Mouse (Mus musculus) embryo, embryonic 10.5 days (tissue): ENCODE data around the gene Sdk1.
A peak's percentile ranks its signal among the peaks of the same experiment; 100 is the strongest.

Source experiments
- DNase-seq: peaks from one replicate; pipeline ENCODE4 v3.0.0-alpha.2; 2015; ENCODE audit warnings: low spot score

Sdk1 gene

DNA sequence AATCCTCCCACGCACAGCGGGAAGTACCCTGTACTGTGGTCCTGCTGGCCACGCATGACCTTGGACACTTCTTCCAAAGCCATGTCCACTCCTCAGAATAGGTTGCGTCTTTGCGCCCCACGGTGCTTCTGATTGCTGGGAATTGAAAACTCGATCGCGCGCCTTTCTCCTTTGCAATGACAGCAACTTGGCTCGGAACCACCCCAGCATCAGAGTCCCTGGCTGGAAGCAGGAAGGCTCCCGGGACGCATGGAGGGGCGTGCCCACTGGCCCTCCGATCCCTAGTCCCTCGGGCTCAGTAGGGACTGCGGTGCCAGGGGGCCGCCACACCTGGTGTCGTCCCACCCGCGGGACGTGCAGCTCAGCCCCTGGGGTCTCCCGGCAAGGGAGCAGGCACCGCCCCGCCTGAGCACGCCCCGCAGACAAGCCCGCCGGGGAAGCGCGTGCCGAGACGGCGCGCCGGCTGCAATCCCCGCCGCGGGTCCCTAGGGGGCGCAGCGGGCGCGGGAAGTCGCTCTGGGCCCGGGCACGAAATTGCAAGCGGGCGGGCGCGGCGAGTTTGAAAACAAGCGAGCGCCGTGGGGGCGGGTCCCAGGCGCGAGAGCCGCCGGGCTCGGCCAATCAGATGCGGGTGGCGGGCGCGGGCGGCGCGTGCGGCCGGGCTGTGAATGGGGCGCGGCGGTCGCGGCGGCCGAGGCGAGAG lies at the start of gene Sdk1:
TSS of gene Sdk1 (plus strand) at position 650 of the 703 bp plus-strand sequence.
- DNase-seq, result peak; percentile 97

DNA sequence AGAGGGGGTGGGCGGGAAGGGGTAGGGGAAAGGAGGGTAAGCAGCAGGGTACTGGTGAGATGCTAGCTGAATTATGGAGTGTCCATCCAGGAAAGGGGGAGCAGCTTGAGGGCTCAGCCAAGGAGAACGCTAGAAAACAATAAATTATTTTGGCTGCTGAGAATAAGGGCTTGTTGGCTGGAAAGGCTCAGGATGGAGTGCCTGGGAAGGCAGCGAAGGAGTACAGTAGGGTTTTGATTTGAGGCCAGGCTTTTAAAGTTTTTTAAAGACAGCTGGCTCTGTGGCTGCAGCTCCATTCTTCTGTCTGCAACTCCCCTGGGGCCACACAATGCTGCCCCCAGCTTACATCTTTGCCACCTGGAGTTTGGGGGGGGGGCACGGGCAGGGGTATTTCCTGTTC lies 44.0 kb upstream of the Sdk1 start:
- peak; percentile 4 for DNase-seq

GRCm38 (mm10) chr5:141202276-141203065 lies 38.8 kb upstream of the Sdk1 start:
- peak; percentile 15 for DNase-seq

DNA sequence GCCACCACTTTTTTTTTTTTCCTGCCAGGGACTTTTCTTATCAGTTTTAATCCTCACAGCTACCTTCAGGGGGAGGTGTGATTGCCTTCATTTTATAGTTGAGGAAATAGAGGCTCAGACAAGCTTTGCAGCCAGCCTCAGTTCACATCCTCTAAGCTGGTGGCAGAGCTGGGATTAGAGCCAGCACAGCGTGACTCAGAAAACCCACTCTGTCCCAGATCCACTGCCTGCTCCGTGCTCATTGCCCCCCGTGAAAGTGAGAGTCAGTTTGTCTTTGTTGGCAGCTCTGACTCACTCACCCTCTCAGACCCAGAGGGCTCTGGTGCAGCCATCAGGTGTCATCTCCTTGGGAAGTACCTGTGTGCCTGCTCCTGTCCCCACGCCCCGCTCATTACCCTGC lies 34.2 kb upstream of the Sdk1 start:
- no peak for DNase-seq

DNA sequence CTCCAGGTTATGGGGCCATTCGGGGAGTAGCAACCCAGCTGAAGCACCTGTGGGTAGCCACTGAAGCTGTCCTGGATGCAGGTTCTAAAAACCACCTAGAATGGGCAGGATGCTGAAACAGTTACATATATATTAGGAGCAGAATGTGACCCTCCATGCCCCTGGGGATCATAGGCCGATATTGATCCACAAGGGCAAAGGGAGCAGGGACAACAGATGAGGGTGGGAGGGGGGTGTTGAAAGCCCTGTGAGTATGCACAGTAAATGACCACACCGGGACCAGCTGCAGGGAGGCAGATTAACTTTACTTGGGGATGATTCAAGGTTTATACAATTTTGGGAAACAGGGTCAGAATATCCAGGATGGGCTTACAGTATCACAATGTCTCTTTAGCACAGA lies 16.0 kb upstream of the Sdk1 start:
- DNase-seq, result no peak

DNA sequence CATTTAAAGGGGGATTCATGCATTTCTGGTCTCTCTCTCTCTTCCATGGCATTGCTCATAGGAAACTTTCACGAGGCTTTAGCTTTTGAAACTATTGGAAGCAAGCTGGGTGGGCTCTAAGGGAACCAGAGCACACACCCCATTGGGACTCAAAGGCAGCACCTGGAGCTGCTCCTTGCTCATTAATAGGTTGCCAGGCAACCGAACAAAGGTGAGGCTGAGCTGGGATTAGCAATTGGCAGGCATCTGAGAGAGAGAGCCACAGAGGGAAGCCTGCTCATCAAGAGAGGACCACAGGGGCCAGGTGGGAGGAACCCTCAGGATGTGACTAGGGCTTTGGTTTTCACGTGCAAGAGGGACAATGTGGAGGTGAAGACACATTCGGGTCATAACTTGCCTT lies 7.0 kb upstream of the Sdk1 start:
- no peak for DNase-seq

DNA sequence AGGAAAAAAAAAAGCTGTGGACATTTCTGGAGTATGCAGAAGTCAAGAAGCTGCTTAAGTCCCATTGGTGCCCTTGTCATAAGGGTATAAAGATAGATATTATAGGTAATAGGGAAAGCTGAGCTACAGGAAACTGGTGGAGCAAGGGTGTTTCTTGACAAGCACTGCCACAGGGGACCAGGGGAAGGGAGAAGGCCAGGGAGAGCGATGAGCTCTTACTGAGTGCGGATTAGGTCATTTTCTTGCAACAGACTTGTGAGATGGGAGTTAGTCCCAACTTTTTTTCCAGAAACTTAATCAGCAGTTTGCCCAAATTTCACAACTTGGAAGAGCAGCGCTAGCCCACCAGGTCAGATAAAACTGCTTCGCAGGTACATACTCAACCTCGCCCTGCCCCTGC lies 1.9 kb upstream of the Sdk1 start:
- no peak for DNase-seq

DNA sequence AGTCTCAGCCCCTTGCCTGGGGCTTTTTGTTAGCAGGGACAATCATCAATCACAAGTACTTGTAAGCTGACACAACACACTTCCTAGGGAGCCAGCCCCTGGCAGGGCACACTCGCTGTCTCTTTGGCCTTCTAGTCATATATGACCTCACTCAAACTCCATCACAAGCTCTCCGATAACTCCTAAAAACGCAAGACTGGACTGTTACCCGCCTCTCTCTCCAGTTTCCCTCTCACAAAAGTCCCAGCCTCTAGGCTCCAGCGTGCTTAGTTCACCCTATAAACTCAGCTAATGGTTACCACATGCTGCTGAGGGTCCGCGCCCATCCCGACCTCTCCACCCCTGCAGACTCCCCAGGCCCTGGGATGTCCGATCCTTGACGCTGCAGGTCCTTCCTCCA lies 849 bp upstream of the Sdk1 start:
- peak; percentile 70 for DNase-seq

GRCm38 (mm10) chr5:141241645-141242284 lies 475 bp downstream of the Sdk1 start:
- DNase-seq, result peak; percentile 12

DNA sequence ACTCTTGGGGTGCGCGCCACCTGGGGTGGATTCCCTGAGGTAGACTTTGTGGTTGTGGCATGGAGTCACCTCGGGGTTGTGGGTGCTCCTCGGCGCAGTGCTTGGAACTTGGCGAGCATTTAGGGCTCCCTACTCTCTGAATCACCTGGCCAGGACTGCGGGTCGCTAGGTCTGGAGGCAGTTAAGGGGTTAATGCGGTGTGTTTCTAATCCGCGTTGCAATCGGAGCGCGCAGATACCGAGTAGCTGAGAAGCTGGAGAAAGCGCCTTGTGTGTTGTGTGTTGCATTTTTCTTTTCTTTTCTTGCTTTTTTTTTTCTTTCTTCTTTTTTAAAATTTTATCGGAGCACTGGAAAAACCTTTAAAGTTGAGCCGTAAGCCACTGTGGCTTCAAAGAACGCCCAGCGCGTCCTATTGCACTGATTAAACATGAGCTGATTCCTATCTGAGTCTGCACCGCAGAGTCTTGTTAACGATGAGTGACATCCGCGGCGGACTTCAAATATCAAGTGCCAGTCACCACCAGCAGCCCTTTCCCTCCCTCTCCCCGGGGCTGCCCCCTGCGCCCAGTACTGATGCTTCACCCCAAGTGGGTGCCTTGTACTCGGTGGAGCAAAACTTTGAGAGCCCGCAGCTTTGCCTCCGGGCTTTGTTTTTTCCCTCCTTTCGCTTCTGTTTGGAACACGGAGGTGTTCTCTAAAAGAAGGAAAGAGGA lies 2.1 kb downstream of the Sdk1 start:
- peak; percentile 60 for DNase-seq

- no peak for DNase-seq
These were observed 23.0 kb downstream of the Sdk1 start for GRCm38 (mm10) chr5:141264253-141264652.

DNA sequence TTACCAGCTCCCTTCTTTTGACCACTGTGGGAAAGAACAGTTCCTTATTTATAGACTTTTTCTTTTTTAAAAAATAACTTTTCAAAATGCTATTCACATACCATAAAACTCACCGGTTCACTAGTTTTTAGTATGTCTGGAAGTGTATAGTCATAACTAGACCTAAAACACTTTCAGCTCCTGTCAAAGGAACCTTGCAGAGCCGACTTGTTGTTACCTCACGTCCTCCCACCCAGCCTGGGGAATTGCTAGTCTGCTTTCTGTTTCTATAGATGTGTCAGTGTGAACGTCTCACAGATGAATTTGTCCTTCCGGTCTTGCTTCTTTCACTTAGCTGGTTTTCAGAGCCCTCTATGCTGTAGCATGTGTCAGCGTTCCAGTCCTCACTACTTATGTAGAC lies 35.8 kb downstream of the Sdk1 start:
- no peak for DNase-seq

DNA sequence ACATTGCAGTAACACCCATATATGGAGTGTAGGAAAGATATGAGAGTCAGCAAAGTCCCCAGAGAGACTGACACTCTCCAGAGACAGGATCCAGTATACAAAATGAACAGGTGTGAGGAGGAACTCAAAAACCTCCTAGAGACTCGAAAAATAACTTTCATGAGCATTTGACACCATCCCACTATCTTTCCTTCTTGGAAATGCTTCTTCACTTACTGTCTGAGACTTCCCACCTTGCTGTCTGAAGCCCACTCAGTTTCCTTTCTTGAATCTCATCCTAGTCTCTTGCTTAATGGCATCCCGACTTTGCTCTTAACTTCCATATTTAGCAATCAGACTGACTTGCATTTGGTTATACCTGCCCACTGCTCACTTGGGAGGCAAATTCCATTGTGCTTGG lies 40.5 kb downstream of the Sdk1 start:
- DNase-seq, result no peak

GRCm38 (mm10) chr5:141289611-141290010 lies 48.3 kb downstream of the Sdk1 start:
- no peak for DNase-seq

DNA sequence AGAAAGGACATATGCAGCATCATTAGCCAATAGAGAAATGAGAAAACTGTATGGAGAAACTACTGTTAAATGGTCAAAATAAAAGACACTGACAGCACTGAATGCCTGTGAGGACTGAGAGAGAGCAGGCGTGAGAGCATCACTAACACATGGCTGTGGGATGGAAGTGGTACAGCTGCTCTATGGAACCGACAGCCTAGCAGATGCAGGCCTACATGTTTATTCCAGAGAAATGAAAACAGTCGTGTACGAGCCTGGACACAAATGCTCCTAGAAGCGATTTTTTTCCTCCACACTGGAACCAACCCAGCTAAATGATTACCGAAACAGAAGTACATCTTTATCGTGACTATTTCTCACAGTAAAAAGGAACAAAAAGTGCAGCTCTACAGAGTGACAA lies 54.0 kb downstream of the Sdk1 start:
- no peak for DNase-seq

DNA sequence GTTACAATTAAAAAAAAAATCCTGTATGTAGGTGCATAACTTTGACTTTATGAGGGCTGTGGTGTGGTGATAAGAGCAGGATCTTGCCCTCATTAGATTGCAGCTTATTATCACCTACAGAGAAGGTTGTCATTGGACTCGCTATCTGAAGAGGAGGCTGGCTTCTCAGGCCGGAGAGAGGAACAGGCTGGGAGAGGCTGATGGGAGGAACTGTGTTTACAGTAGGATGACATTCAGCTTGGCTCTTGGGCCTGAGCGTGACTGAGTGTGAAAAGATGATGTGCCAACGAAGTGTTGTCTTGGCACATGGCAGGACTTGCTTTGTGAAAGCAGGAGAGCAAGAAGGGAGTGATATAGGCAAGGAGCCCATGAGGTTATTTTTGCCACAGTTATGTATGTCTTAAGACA lies 61.0 kb downstream of the Sdk1 start:
- no peak for DNase-seq

DNA sequence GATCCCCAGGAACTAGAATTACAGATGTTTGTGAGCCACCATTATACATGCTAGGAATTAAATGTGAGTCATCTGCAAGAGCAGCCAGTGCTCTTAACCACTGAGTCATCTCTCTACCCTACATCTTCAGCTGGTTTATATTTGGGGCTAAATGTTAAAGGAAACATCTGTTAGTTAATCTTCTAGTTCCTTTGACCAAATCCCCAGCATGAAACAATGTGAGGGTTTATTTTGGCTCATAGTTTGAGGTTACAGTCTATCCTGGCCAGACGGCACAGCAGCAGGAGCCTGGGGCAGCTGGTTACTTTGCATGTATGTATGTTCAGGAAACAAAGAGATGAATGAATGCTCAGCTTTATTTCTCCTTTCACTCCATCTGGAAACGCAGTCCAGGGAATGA lies 62.5 kb downstream of the Sdk1 start:
- no peak for DNase-seq

DNA sequence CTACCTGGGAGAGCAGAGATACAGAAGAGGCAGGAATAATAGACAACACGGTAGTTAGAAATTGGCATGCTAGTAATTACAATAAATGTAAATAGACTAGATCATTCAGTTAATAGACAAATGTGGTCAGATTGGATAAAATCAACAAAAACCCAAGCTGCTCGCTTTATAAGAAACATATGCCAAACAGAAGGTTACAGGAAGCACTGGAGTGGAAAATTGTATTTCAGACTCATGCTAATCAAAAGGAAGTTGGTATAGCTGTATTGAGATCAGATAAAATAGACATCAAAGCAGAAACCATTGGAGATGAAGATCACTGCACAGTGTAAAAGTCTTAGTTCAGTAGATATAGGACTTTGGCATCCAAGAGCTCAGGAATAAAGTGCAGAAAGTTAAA lies 63.4 kb downstream of the Sdk1 start:
- DNase-seq, result no peak

GRCm38 (mm10) chr5:141310641-141311040 lies 69.4 kb downstream of the Sdk1 start:
- DNase-seq, result no peak

DNA sequence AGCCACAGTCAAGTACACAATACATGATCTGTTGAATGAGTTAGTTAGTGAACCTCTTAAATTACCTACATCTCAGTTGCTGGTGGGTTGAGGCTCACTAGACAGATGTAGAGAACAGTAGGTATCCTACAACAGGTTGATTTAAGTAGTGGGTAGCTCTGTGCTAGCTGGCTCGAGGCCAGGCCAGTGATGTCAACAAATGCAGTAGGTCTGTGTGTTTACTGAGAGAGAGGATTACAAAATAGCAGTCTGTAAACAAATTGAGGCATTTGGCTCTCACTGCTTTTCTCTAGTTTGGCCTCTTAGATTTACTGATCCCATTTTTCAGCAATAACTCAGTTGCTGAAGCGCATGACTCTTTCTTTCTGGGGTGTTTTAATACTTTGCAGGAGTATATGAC lies 70.5 kb downstream of the Sdk1 start:
- DNase-seq, result no peak

GRCm38 (mm10) chr5:141312305-141312704 lies 71.0 kb downstream of the Sdk1 start:
- DNase-seq, result no peak

DNA sequence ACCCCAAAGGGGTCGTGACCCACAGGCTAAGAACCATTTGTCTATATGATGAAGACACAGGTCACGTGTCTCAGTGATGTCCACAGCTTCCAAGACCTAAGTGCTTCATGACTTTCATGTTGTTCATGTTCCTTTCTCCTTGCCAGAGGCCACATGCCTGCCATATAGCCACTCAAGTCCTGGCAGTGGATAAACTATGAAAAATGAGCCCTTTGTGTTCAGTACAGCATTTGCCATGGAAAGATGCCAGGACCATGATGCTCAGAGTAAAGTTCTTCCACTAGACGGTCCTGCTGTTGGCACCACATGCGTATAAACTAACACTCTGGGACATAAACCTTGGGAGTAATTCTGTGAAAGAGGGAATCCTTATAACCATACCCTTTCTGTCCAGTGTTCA lies 75.8 kb downstream of the Sdk1 start:
- DNase-seq, result no peak

GRCm38 (mm10) chr5:141324910-141325309 lies 83.6 kb downstream of the Sdk1 start:
- no peak for DNase-seq
